Mouse (Mus musculus) lung, postnatal 0 days (tissue): ENCODE measurements around the gene Cacna2d1.

Source experiments
- CTCF ChIP-seq: IDR thresholded peaks from 2 replicates; pipeline ENCODE4 v1.5.1; 2016; ENCODE audit warnings: antibody characterized with exemption, mild to moderate bottlenecking
- EP300 ChIP-seq: IDR thresholded peaks from 2 replicates; pipeline ENCODE4 v1.6.1; 2016; ENCODE audit warnings: antibody characterized with exemption, mild to moderate bottlenecking, control low read depth

GRCm38 (mm10) chr5:16240255-16240654 lies 305.8 kb downstream of the Cacna2d1 start:
- TF ChIP-seq CTCF: no peak
- TF ChIP-seq EP300: no peak
